Mouse (Mus musculus) CH12.LX (cell line): ENCODE measurements around the gene Fam221b. TPM values are rescaled to one million over a fixed set of nuclear protein-coding genes. Genes with fewer than 3 reads are reported as not detected.

Source experiments
- polyA plus RNA-seq: library from polyadenylated mRNA; unstranded; fragments of >175 nt; gene quantifications from 2 replicates; pipeline ENCODE4 v1.2.1, GENCODE M21; 2012; ENCODE audit warnings: low read depth; ENCODE audit not compliant: insufficient read length
- total RNA-seq, 2 experiments: library from RNA; depleted of rRNA; stranded (reverse); fragments of 300-350 nt in 1 of 2; fragments of >200 nt in 1 of 2; gene quantifications; 2 replicates each; pipeline ENCODE4 v1.2.3; 2012 to 2014

Gene Fam221b
- total and polyA plus RNA-seq, 3 experiments, result 0.07 to 6.3 TPM; not detected in 1

Other genes starting within 250 kb of the Fam221b start
Only the 20 nearest of the 26 such genes appear.
- gene Ccdc107, start 176.2 kb downstream of the Fam221b start, total RNA-seq (2012; rRNA removed), result 57.9 and 63.1 TPM in 2 replicates
- 23.0 and 33.4 TPM in 2 replicates for gene Ccdc107, start 176.2 kb downstream of the Fam221b start, total RNA-seq (2014; rRNA removed)
- gene Ccdc107, start 176.2 kb downstream of the Fam221b start, polyA plus RNA-seq, result 30.5 and 32.6 TPM in 2 replicates
- 7.4 and 7.5 TPM in 2 replicates for gene Arhgef39, start 169.4 kb downstream of the Fam221b start, total RNA-seq (2012; rRNA removed)
- gene Arhgef39, start 169.4 kb downstream of the Fam221b start, total RNA-seq (2014; rRNA removed), result 7.1 and 7.3 TPM in 2 replicates
- 4.8 and 5.5 TPM in 2 replicates for gene Arhgef39, start 169.4 kb downstream of the Fam221b start, polyA plus RNA-seq
- gene Car9, start 162.2 kb downstream of the Fam221b start, total RNA-seq (2012; rRNA removed), result not detected in 2 replicates
- gene Car9, start 162.2 kb downstream of the Fam221b start, total RNA-seq (2014; rRNA removed), result not detected in 2 replicates
- not detected in 2 replicates for gene Car9, start 162.2 kb downstream of the Fam221b start, polyA plus RNA-seq
- 0.30 TPM in 1 of 2 replicates, not detected in the other for gene Tpm2, start 145.4 kb downstream of the Fam221b start, total RNA-seq (2012; rRNA removed)
- not detected in 2 replicates for gene Tpm2, start 145.4 kb downstream of the Fam221b start, total RNA-seq (2014; rRNA removed)
- gene Tpm2, start 145.4 kb downstream of the Fam221b start, polyA plus RNA-seq, result 0.29 TPM in 1 of 2 replicates, not detected in the other
- 32.9 and 34.2 TPM in 2 replicates for gene Creb3, start 106.8 kb downstream of the Fam221b start, total RNA-seq (2012; rRNA removed)
- gene Creb3, start 106.8 kb downstream of the Fam221b start, total RNA-seq (2014; rRNA removed), result 26.1 and 27.6 TPM in 2 replicates
- gene Creb3, start 106.8 kb downstream of the Fam221b start, polyA plus RNA-seq, result 33.1 and 37.2 TPM in 2 replicates
- gene Tln1, start 106.5 kb downstream of the Fam221b start, total RNA-seq (2012; rRNA removed), result 59.3 and 60.4 TPM in 2 replicates
- 22.3 and 22.7 TPM in 2 replicates for gene Tln1, start 106.5 kb downstream of the Fam221b start, total RNA-seq (2014; rRNA removed)
- gene Tln1, start 106.5 kb downstream of the Fam221b start, polyA plus RNA-seq, result 50.1 and 69.2 TPM in 2 replicates
- gene Rgp1, start 90.4 kb downstream of the Fam221b start, total RNA-seq (2012; rRNA removed), result 16.6 and 22.0 TPM in 2 replicates
- 5.4 and 10.1 TPM in 2 replicates for gene Rgp1, start 90.4 kb downstream of the Fam221b start, total RNA-seq (2014; rRNA removed)
- 32.7 and 37.0 TPM in 2 replicates for gene Rgp1, start 90.4 kb downstream of the Fam221b start, polyA plus RNA-seq
- 3.6 and 4.1 TPM in 2 replicates for gene Gba2, start 90.3 kb downstream of the Fam221b start, total RNA-seq (2012; rRNA removed)
- 3.2 TPM in 2 replicates for gene Gba2, start 90.3 kb downstream of the Fam221b start, total RNA-seq (2014; rRNA removed)
- gene Gba2, start 90.3 kb downstream of the Fam221b start, polyA plus RNA-seq, result 8.7 and 11.2 TPM in 2 replicates
- gene Msmp, start 84.7 kb downstream of the Fam221b start, total RNA-seq (2012; rRNA removed), result 0.46 and 0.72 TPM in 2 replicates
- gene Msmp, start 84.7 kb downstream of the Fam221b start, total RNA-seq (2014; rRNA removed), result not detected in 2 replicates
- gene Msmp, start 84.7 kb downstream of the Fam221b start, polyA plus RNA-seq, result 5.9 and 6.3 TPM in 2 replicates
- 0.04 and 0.38 TPM in 2 replicates for gene Npr2, start 37.2 kb downstream of the Fam221b start, total RNA-seq (2012; rRNA removed)
- gene Npr2, start 37.2 kb downstream of the Fam221b start, total RNA-seq (2014; rRNA removed), result not detected in 2 replicates
- 0.23 and 0.49 TPM in 2 replicates for gene Npr2, start 37.2 kb downstream of the Fam221b start, polyA plus RNA-seq
- gene Spag8, start 15.6 kb downstream of the Fam221b start, total RNA-seq (2012; rRNA removed), result 0.08 TPM in 1 of 2 replicates, not detected in the other
- not detected in 2 replicates for gene Spag8, start 15.6 kb downstream of the Fam221b start, total RNA-seq (2014; rRNA removed)
- gene Spag8, start 15.6 kb downstream of the Fam221b start, polyA plus RNA-seq, result not detected in 2 replicates
- gene Hint2, start 12.7 kb downstream of the Fam221b start, total RNA-seq (2012; rRNA removed), result 21.2 and 27.9 TPM in 2 replicates
- 17.0 and 17.8 TPM in 2 replicates for gene Hint2, start 12.7 kb downstream of the Fam221b start, total RNA-seq (2014; rRNA removed)
- 6.4 and 8.1 TPM in 2 replicates for gene Hint2, start 12.7 kb downstream of the Fam221b start, polyA plus RNA-seq
- gene Tmem8b, start 174 bp downstream of the Fam221b start, total RNA-seq (2012; rRNA removed), result 0.17 and 0.47 TPM in 2 replicates
- gene Tmem8b, start 174 bp downstream of the Fam221b start, total RNA-seq (2014; rRNA removed), result not detected in 2 replicates
- gene Tmem8b, start 174 bp downstream of the Fam221b start, polyA plus RNA-seq, result 0.16 and 0.26 TPM in 2 replicates
- not detected in 2 replicates for gene Olfr70, start 31.7 kb upstream of the Fam221b start, total RNA-seq (2012; rRNA removed)
- gene Olfr70, start 31.7 kb upstream of the Fam221b start, total RNA-seq (2014; rRNA removed), result not detected in 2 replicates
- gene Olfr70, start 31.7 kb upstream of the Fam221b start, polyA plus RNA-seq, result not detected in 2 replicates
- not detected in 2 replicates for gene Olfr71, start 41.1 kb upstream of the Fam221b start, total RNA-seq (2012; rRNA removed)
- gene Olfr71, start 41.1 kb upstream of the Fam221b start, total RNA-seq (2014; rRNA removed), result not detected in 2 replicates
- not detected in 2 replicates for gene Olfr71, start 41.1 kb upstream of the Fam221b start, polyA plus RNA-seq
- not detected in 2 replicates for gene Hrct1, start 58.0 kb upstream of the Fam221b start, total RNA-seq (2012; rRNA removed)
- not detected in 2 replicates for gene Hrct1, start 58.0 kb upstream of the Fam221b start, total RNA-seq (2014; rRNA removed)
- not detected in 2 replicates for gene Hrct1, start 58.0 kb upstream of the Fam221b start, polyA plus RNA-seq
- gene Spaar, start 60.9 kb upstream of the Fam221b start, total RNA-seq (2012; rRNA removed), result not detected in 2 replicates
- not detected in 2 replicates for gene Spaar, start 60.9 kb upstream of the Fam221b start, total RNA-seq (2014; rRNA removed)
- not detected in 2 replicates for gene Spaar, start 60.9 kb upstream of the Fam221b start, polyA plus RNA-seq
- gene Olfr159, start 101.9 kb upstream of the Fam221b start, total RNA-seq (2012; rRNA removed), result not detected in 2 replicates
- not detected in 2 replicates for gene Olfr159, start 101.9 kb upstream of the Fam221b start, total RNA-seq (2014; rRNA removed)
- not detected in 2 replicates for gene Olfr159, start 101.9 kb upstream of the Fam221b start, polyA plus RNA-seq
- not detected in 2 replicates for gene Olfr156, start 154.8 kb upstream of the Fam221b start, total RNA-seq (2012; rRNA removed)
- not detected in 2 replicates for gene Olfr156, start 154.8 kb upstream of the Fam221b start, total RNA-seq (2014; rRNA removed)
- not detected in 2 replicates for gene Olfr156, start 154.8 kb upstream of the Fam221b start, polyA plus RNA-seq
- not detected in 2 replicates for gene Olfr157, start 171.1 kb upstream of the Fam221b start, total RNA-seq (2012; rRNA removed)
- gene Olfr157, start 171.1 kb upstream of the Fam221b start, total RNA-seq (2014; rRNA removed), result not detected in 2 replicates
- 0.03 TPM in 1 of 2 replicates, not detected in the other for gene Olfr157, start 171.1 kb upstream of the Fam221b start, polyA plus RNA-seq